Mouse (Mus musculus): ENCODE data around the gene Srek1ip1.

GRCm38 (mm10) chr13:104799067-104799466 lies 6.8 kb downstream of the Srek1ip1 start:
- TF ChIP-seq RAD21 (IDR thresholded peaks at IDR 0.05; ENCODE audit: low read depth, low read length) (no peak), CTCF (conservative IDR thresholded peaks at IDR 0.05 in 1 of 2, IDR thresholded peaks at IDR 0.05 in 1 of 2; ENCODE audit: low read depth in 2 of 2, low read length in 2 of 2) (no peak), EP300 (IDR thresholded peaks at IDR 0.05; ENCODE audit: low read length) (no peak), MYC (IDR thresholded peaks at IDR 0.05; ENCODE audit: low read depth, low read length) (no peak), MAX (IDR thresholded peaks at IDR 0.05; ENCODE audit: low read length) (no peak), ZC3H11A (IDR thresholded peaks at IDR 0.05; ENCODE audit: low read depth, low read length) (no peak), UBTF (IDR thresholded peaks at IDR 0.05; ENCODE audit: low read depth, low read length) (no peak), CHD2 (IDR thresholded peaks at IDR 0.05; ENCODE audit: low read length) (no peak), USF2 (conservative IDR thresholded peaks at IDR 0.05; ENCODE audit: low read depth, low read length) (no peak), POLR2A (IDR thresholded peaks at IDR 0.05; ENCODE audit: low read depth, low read length) (no peak), USF1 (IDR thresholded peaks at IDR 0.05; ENCODE audit: low read depth, low read length) (no peak)

Data from CH12.LX (cell line).